Mouse (Mus musculus): ENCODE data around the gene Arhgap31. TPM values are rescaled to one million over a fixed set of nuclear protein-coding genes. Genes with fewer than 3 reads are reported as not detected.

The Arhgap31 gene
- 7.3 and 8.7 TPM in 2 replicates for polyA plus RNA-seq (2016; fragmentation: Nextera tagmentation; extraction: Ambion mirVana)

DNA sequence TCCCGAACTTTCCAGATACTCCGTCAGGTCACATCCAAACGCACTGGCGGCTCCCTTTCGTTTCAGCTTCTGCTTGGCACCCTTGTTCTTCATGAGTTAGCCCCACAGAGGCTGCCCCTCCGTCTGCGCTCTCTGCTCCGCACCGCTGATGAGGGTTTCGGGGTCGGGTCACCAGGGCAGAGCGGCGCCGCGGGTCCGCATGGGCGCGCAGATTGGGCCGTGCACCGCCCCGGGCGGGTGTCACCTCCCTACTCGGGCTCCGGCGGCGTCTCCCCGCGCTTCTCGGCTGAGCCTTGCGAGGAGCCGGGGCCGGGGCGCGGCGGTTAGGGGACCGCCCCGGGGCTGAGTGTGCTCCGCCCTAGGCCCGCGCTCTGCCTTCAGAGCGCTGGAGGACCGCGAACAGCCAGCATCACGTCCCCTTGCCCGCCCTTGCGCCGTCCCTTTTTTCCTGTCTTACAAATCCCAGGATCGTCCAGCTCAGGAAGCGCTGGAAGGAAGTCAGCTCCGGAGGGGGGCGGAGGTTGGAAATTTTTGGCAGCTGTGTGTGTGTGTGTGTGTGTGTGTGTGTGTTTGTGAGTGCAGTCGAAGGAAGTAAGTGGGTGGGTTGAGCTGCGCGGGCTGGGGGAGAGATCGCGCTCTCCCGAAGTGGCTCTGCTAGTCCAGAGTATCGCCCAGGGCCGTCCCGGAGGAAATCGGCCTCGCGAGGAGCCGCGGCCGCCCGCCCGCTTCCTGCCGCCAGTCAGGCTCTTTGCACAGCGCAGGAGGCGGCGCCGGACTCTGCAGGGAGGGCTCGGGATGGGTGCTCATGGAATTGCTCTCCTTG, at the start of gene Arhgap31:
Gene Arhgap31, minus strand, starts transcription at position 694 of the 823 bp plus-strand sequence.
- Histone ChIP-seq H3K27ac (replicated peaks) (peak within 1 kb of the TSS; percentile 89), H3K27me3 (ENCODE audit: low read depth, poor library complexity, severe bottlenecking) (peaks cover 23% of the 10 kb centered on the region)

DNA sequence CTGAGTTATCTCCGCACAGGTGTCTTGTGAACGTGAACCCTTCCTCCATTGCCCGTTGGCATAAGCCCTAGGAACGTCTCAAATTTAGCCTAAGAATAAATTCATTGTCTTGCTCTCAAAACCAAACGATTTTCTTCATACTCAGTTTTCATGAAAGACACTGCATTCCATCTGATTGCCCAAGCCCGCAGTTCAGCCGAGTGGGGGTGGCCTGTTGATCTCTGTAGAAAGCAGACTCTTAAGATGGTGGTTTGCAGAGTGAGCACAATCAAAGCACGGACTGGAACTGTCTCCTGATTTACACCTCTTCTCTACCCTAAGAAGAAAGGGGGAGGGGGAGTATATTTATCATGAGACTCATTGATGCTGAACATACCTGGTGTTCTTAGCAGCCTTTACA, 49.3 kb upstream of the Arhgap31 start:
- no peak overlapping the region for H3K4me3 ChIP-seq
- H3K9me3 ChIP-seq (replicated peaks): no peaks in the 10 kb centered on the region
- no peaks in the 10 kb centered on the region for H3K27me3 ChIP-seq (ENCODE audit: low read depth, poor library complexity, severe bottlenecking)
- H3K27ac ChIP-seq (replicated peaks): no peak overlapping the region
- no peak for DNase-seq (ENCODE audit: low spot score)
- 88% methylated on average over 8 of the region's 8 CpGs for WGBS
- H3K36me3 ChIP-seq: peaks cover 10% of the 10 kb centered on the region
- no peaks in the 10 kb centered on the region for H3K4me1 ChIP-seq

More for the DNA sequence above, at the start of gene Arhgap31:
- Histone ChIP-seq H3K36me3 (no peaks in the 10 kb centered on the region), H3K4me3 (peak within 1 kb of the TSS; percentile 74), H3K9me3 (replicated peaks) (no peaks in the 10 kb centered on the region), H3K4me1 (peaks cover 15% of the 10 kb centered on the region)
- under 1% methylated on average over 74 of the region's 74 CpGs for WGBS
- peak; percentile 80 for DNase-seq (ENCODE audit: low spot score)

DNA sequence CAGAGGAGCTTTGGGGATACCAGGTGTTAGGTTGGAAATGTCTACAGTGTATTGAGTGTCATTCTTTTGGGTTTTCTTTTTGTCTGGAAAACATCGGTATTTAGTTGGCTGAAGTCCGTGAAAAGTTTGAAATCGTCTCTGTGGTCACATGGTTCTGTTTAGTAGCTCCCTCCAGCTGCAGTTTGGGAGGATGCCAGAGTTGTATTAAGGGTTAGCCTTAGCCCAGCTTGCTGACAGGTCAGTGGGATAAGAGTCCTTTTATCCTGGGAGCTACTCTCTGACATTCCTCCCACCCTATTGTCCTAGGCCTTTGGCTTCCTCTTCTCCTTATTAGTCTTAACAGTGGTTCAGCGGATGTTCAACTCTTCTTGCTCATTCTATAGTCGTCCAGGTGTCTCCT, 48.9 kb upstream of the Arhgap31 start:
- Histone ChIP-seq H3K36me3 (peaks cover 10% of the 10 kb centered on the region), H3K9me3 (replicated peaks) (no peaks in the 10 kb centered on the region), H3K27ac (replicated peaks) (no peak overlapping the region), H3K4me3 (no peak overlapping the region), H3K27me3 (ENCODE audit: low read depth, poor library complexity, severe bottlenecking) (no peaks in the 10 kb centered on the region), H3K4me1 (no peaks in the 10 kb centered on the region)
- WGBS: 90% methylated on average over 5 of the region's 5 CpGs
- DNase-seq (ENCODE audit: low spot score): no peak

DNA sequence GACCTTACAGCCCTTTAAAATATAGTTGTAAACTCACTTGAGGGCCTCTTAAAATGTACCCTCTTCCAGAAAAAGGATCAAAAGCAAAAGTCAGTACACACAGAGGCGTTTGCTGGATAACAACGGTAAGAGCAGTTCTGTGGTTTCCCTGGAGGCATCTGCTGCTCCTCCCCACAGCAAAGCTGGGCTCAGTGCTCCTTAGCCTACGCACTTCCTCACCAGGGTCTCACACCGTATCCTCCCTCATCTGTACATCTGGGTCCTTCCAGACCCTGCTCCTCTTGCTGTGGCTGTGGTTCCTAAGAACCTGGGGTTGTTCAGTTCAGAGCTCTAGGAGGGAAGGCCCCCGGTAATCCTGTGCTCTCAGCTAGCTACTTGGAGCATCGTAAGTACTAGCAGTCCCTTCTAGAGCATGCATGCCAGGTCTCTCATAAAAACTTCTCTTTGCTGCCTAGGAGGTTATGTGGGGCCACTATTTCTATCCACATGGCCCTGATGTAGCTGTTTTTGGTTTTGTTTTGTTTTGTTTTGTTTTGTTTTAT, 47.8 kb upstream of the Arhgap31 start:
- no peaks in the 10 kb centered on the region for H3K4me1 ChIP-seq
- DNase-seq (ENCODE audit: low spot score): no peak
- no peak overlapping the region for H3K4me3 ChIP-seq
- no peaks in the 10 kb centered on the region for H3K27me3 ChIP-seq (ENCODE audit: low read depth, poor library complexity, severe bottlenecking)
- peaks cover 10% of the 10 kb centered on the region for H3K36me3 ChIP-seq
- H3K9me3 ChIP-seq (replicated peaks): no peaks in the 10 kb centered on the region
- WGBS: 84% methylated on average over 6 of the region's 6 CpGs
- H3K27ac ChIP-seq (replicated peaks): no peak overlapping the region

DNA sequence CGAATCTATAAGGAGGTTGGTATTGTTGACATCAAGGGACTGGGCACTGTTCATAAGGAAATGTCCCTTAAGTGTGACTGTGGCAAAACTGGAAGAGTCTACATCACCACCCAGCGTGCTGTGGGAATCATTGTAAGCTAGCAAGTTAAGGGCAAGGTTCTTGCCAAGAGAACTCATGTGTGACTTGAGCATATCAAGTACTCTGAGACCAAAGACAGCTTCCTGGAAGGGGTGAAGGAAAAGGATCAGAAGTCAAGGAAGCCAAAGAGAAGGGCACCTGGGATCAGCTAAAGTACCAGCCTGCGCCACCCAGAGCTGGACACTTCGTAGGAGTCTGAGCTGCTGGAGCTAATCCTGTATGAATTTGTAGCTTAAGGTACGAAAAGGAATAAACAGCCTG, 47.2 kb upstream of the Arhgap31 start:
- WGBS: 91% methylated on average over 5 of the region's 5 CpGs
- Histone ChIP-seq H3K4me3 (no peak overlapping the region), H3K36me3 (peaks cover 10% of the 10 kb centered on the region), H3K9me3 (replicated peaks) (no peaks in the 10 kb centered on the region), H3K27me3 (ENCODE audit: low read depth, poor library complexity, severe bottlenecking) (no peaks in the 10 kb centered on the region), H3K27ac (replicated peaks) (no peak overlapping the region), H3K4me1 (no peaks in the 10 kb centered on the region)
- DNase-seq (ENCODE audit: low spot score): no peak

DNA sequence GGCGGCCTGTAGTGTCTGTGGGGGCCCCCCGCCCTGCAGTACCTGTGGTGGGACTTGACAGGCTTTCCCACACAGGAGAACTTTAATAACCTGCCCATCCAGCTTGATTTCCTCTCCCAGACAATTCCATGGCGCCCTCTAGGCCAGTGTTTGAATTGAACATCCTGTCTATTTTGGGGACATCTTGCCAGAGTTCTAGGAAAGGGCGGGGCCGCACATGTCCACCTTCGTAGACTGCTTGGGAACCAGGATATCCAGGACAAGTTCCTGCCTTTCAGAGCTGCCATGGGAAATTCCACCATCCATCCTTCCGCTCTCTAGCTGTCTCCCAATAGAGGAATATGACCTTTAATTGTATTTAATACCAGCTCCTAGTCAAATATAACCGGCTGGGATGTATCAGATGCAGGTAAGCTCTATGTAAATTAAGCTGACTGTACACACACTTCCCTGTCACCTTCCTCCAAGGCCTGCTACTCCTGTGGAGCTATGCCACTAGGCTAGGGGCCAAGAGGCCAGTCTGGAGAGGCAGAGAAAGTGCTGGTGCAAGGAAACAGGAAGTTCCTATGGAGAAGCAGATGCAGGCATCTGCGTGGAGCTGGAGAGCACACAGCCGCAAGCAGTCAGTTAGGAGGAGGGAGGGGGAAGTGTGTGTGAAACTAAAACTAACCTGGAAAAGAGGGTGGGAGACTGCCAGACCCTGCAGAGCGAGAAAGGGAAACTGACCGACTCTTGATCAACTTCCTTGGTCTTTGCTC, 45.2 kb upstream of the Arhgap31 start:
- Histone ChIP-seq H3K9me3 (replicated peaks) (no peaks in the 10 kb centered on the region), H3K27ac (replicated peaks) (no peak overlapping the region), H3K4me1 (peaks cover 1% of the 10 kb centered on the region), H3K36me3 (peaks cover 12% of the 10 kb centered on the region), H3K27me3 (ENCODE audit: low read depth, poor library complexity, severe bottlenecking) (no peaks in the 10 kb centered on the region), H3K4me3 (no peak overlapping the region)
- 87% methylated on average over 12 of the region's 12 CpGs for WGBS
- no peak for DNase-seq (ENCODE audit: low spot score)

DNA sequence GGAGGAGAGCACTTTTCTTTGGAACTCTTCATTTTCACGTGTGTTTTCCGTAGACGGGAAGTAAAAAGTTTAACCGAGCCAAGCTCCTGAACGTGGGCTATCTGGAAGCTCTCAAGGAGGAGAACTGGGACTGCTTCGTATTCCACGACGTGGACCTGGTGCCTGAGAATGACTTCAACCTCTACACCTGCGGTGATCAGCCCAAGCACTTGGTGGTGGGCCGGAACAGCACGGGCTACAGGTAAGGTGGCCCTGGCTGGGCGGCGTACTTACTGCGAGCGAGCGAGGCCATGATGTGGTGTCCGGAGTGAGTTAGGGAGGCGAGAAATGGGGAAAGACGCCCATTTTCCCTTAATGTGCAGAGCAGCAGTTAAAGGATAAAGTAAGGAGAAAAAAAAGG, 44.6 kb upstream of the Arhgap31 start:
- no peak for DNase-seq (ENCODE audit: low spot score)
- Histone ChIP-seq H3K36me3 (peaks cover 12% of the 10 kb centered on the region), H3K9me3 (replicated peaks) (no peaks in the 10 kb centered on the region), H3K27ac (replicated peaks) (no peak overlapping the region), H3K27me3 (ENCODE audit: low read depth, poor library complexity, severe bottlenecking) (no peaks in the 10 kb centered on the region), H3K4me3 (no peak overlapping the region), H3K4me1 (peaks cover 8% of the 10 kb centered on the region)
- whole genome bisulfite sequencing: 97% methylated on average over 19 of the region's 19 CpGs

DNA sequence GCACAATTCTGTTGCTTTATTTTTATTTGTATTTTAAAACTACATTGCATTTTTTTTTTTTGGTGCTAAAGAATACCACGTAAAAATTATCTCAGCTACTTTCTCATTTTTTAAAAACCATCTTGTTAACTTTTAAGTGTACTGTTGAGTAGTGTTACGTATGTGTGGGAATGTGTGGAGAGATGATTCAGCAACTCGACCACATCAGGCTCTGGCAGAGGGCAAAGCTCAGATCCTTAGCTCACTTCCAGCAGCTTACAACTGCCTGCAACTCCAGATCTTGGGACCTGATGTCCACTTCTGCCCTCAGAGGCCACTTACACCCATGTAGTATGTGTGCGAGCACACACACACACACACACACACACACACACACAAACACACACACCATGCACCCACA, 43.5 kb upstream of the Arhgap31 start:
- Histone ChIP-seq H3K27ac (replicated peaks) (no peak overlapping the region), H3K27me3 (ENCODE audit: low read depth, poor library complexity, severe bottlenecking) (no peaks in the 10 kb centered on the region), H3K36me3 (peaks cover 12% of the 10 kb centered on the region), H3K9me3 (replicated peaks) (no peaks in the 10 kb centered on the region), H3K4me3 (no peak overlapping the region), H3K4me1 (peaks cover 8% of the 10 kb centered on the region)
- 88% methylated on average over 4 of the region's 4 CpGs for WGBS
- no peak for DNase-seq (ENCODE audit: low spot score)

DNA sequence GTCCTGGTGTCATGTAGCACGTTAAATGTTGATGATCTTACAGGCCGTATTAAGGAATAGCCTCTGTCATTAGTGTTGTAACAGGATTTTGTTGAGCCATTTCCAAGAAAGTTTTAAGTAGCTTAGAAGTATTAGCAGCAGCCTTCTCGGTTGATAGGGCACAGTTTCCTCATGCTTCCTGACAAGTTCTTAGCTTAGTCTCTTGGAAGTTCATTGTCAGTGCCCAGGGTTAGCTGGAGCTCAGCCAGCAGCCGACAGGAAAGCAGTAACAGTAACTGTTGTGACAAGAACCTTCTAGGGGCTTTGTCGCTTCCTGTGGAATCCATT, 43.1 kb upstream of the Arhgap31 start:
- peaks cover 12% of the 10 kb centered on the region for H3K36me3 ChIP-seq
- no peak overlapping the region for H3K4me3 ChIP-seq
- H3K9me3 ChIP-seq (replicated peaks): no peaks in the 10 kb centered on the region
- peaks cover 8% of the 10 kb centered on the region for H3K4me1 ChIP-seq
- no peak for DNase-seq (ENCODE audit: low spot score)
- 0 out of 2 replicates have a peak overlapping the region, but pooled peaks have one; percentile 3 for H3K27ac ChIP-seq (replicated peaks)
- no peaks in the 10 kb centered on the region for H3K27me3 ChIP-seq (ENCODE audit: low read depth, poor library complexity, severe bottlenecking)
- 68% methylated on average over 5 of the region's 5 CpGs for WGBS

DNA sequence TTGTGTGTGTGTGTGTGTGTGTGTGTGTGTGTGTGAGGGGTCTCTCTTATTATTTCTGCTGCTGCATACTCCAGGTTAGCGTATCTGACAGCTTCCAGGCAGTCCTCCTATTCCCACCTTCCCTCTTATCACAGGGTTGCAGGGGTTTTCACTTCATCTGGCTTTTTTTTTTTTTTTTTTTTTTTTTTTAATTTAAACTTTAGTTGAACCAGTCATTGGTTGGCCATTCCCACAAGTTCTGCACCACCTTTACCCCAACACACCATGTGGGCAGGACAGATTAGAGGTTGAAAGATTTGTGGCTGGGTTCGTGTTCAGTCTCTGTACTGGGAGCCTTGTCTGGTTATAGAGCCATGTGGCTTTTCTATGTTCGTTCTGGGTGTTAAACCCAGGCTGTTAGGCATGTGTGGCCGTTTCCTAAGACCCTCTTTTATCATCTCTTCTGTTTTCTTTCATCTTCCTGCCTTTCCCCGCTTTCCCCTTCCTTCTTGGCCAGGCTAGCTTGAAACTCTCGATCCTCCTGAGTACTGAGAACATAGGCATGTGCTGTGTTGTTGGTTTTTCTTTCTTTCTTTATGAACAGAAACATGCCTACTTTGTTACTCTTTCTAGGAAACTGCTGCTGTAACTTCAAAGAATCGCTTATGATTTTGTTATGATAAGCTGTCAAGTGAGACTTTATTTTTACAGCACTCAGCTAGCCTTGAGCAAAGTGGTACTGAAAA, 42.5 kb upstream of the Arhgap31 start:
- H3K27ac ChIP-seq (replicated peaks): 0 out of 2 replicates have a peak overlapping the region, but pooled peaks have one; percentile 28
- DNase-seq (ENCODE audit: low spot score): no peak
- H3K4me3 ChIP-seq: no peak overlapping the region
- WGBS: 77% methylated on average over 7 of the region's 7 CpGs
- H3K36me3 ChIP-seq: peaks cover 12% of the 10 kb centered on the region
- no peaks in the 10 kb centered on the region for H3K9me3 ChIP-seq (replicated peaks)
- peaks cover 8% of the 10 kb centered on the region for H3K4me1 ChIP-seq
- no peaks in the 10 kb centered on the region for H3K27me3 ChIP-seq (ENCODE audit: low read depth, poor library complexity, severe bottlenecking)

DNA sequence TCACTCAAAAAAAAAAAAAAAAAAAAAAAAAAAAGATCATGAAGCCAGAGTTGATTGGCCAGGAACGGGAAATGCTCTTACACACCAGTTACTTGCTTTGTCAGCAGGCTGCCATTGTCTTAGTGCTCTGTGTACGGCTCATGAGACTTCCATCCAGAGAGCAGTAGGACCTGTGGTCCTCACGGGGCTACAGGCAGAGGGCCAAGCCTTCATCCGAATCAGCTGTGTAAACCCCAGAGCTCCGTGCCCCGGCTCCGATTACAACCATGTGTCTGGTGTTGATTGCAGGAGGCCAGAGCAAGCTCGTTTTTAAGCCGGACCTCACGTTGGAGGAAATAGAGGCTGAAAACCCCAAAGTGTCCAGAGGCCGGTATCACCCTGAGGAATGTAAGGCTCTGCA, 40.6 kb upstream of the Arhgap31 start:
- Histone ChIP-seq H3K27ac (replicated peaks) (0 out of 2 replicates have a peak overlapping the region, but pooled peaks have one; percentile 0), H3K36me3 (peaks cover 12% of the 10 kb centered on the region), H3K27me3 (ENCODE audit: low read depth, poor library complexity, severe bottlenecking) (no peaks in the 10 kb centered on the region), H3K9me3 (replicated peaks) (no peaks in the 10 kb centered on the region), H3K4me1 (peaks cover 8% of the 10 kb centered on the region), H3K4me3 (no peak overlapping the region)
- 67% methylated on average over 11 of the region's 11 CpGs for WGBS
- DNase-seq (ENCODE audit: low spot score): peak; percentile 30

DNA sequence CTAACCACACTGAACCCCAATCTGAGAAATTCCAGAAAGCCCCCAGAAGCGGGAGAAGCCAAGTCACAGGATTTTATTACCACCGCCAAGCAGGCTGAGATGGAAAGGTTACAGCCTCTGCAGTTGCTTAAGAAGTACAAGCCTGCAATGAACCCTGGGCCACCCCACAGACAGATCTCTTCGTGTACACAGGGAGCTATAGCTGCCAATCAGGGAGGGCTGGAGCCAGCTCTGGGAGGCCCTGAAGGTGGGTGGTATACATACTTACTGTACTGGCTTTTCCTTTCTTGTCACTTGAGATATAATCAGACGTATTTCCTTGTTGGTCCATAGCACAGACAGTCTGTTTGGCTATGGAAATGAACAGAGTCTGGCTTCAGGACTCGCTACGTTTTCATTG, 37.7 kb upstream of the Arhgap31 start:
- no peak for DNase-seq (ENCODE audit: low spot score)
- H3K27ac ChIP-seq (replicated peaks): no peak overlapping the region
- no peaks in the 10 kb centered on the region for H3K9me3 ChIP-seq (replicated peaks)
- WGBS: 87% methylated on average over 6 of the region's 6 CpGs
- H3K4me3 ChIP-seq: no peak overlapping the region
- H3K36me3 ChIP-seq: peaks cover 2% of the 10 kb centered on the region; the same call in 1 of the 2 replicates
- peaks cover 8% of the 10 kb centered on the region for H3K4me1 ChIP-seq
- H3K27me3 ChIP-seq (ENCODE audit: low read depth, poor library complexity, severe bottlenecking): no peaks in the 10 kb centered on the region

Measured in midbrain, embryonic 10.5 days (tissue).